Mouse (Mus musculus) T-cell, adult 2 months (primary cell): ENCODE measurements around the gene Lcn8.
"Not testable (repeated sequence)": the region's sequence is repeated elsewhere in the genome, so short reads cannot be mapped to it uniquely, and the experiment has no call there.

ENCODE experiments used
- DNase-seq: peaks from one replicate; pipeline ENCODE4 v3.0.0; 2022; ENCODE audit warnings: low spot score

Lcn8 gene

GRCm38 (mm10) chr2:25666516-25666915, 13.6 kb downstream of the Lcn8 start:
- DNase-seq: no peak

- DNase-seq: no peak
Measured at GRCm38 (mm10) chr2:25676486-25676885, 23.6 kb downstream of the Lcn8 start, which contains the start of gene Lcn6. Lcn6 (plus strand) TSS chr2:25676786.

- DNase-seq: peak; percentile 55
Measured at GRCm38 (mm10) chr2:25679559-25679958, 26.6 kb downstream of the Lcn8 start.

- DNase-seq: no peak
Measured at GRCm38 (mm10) chr2:25682426-25682825, 29.5 kb downstream of the Lcn8 start, which contains the start of gene Lcn10. Lcn10 (plus strand) TSS chr2:25682726.

GRCm38 (mm10) chr2:25686941-25687340, 34.0 kb downstream of the Lcn8 start:
- no peak for DNase-seq

GRCm38 (mm10) chr2:25694605-25695004, 41.7 kb downstream of the Lcn8 start:
- DNase-seq: peak; percentile 32

DNA sequence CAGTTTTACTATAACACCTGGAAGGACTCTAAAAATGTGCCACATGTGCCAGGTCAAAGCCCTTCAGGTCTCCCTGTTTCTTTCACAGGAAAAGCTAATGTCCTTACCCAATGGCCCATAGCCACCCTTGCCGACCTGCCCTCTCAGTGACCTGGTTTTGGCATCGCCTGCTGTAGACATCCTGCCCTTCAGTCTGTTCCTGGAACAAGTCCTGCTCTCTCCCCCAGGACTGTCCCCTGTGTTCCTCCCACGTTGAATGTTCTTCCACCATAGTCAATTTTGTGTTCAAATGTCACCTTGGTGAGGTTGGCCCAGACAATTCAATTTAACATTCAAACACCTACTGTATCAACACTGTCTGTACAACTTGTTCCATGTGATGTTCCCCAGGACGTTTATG, 44.0 kb downstream of the Lcn8 start:
- DNase-seq: no peak

DNA sequence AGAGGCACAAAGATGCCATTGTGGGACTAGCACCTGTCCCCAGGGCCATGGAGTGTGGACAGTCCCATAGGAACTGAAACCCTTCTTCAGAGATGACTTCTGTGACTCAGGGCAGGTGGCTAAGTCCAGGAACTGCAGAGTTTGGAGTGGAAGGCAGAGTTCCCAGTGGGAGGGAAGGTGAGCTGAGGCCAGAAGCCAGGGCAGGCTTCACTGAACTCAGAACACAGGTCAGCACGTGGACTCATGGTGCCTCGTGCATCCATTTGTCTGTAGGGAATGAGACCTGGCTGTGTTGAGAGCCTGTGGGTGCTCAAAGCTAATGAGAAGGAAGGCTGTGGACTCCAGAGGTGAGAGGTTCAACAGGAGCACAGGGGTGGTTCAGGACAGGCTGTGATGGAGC, 45.8 kb downstream of the Lcn8 start:
- no peak for DNase-seq

- DNase-seq: not testable (repeated sequence)
Measured at GRCm38 (mm10) chr2:25699743-25700142, 46.8 kb downstream of the Lcn8 start, which contains the start of gene Obp2a. Obp2a (plus strand) TSS chr2:25700043.

- no peak for DNase-seq
Measured at GRCm38 (mm10) chr2:25701001-25701400, 48.1 kb downstream of the Lcn8 start.

GRCm38 (mm10) chr2:25703706-25704105, 50.8 kb downstream of the Lcn8 start:
- DNase-seq: no peak
